Mouse (Mus musculus) hindbrain, embryonic 11.5 days (tissue): ENCODE data around the gene Cyp2j12. TPM values are rescaled to one million over a fixed set of nuclear protein-coding genes. Genes with fewer than 3 reads are reported as not detected.
"Not testable (repeated sequence)": the region's sequence is repeated elsewhere in the genome, so short reads cannot be mapped to it uniquely, and the experiment has no call there.

Experiments
- ATAC-seq: fragments of 200-750 bp; cut with Nextera tagmentation; 2 replicates; pipeline ENCODE4 v1.8.0; 2017; ENCODE audit warnings: mild to moderate bottlenecking, moderate TSS enrichment, moderate library complexity; ENCODE audit not compliant: low FRiP score
- DNase-seq: peaks from one replicate; pipeline ENCODE4 v3.0.0-alpha.2; 2015; ENCODE audit warnings: low spot score
- H3K27ac ChIP-seq: fragments of 300-500 bp; sonication (generic); 2 replicates; pipeline ENCODE4 v1.5.1; 2014; ENCODE audit warnings: mild to moderate bottlenecking, low read depth, low read length
- H3K27me3 ChIP-seq: fragments of 300-500 bp; sonication (generic); 2 replicates; pipeline ENCODE4 v1.6.1; 2014; ENCODE audit warnings: mild to moderate bottlenecking, low read length, moderate library complexity, mixed read lengths; ENCODE audit not compliant: control insufficient read depth, insufficient read depth
- H3K36me3 ChIP-seq: fragments of 300-500 bp; sonication (generic); 2 replicates; pipeline ENCODE4 v1.6.1; 2014; ENCODE audit warnings: mild to moderate bottlenecking, low read length, moderate library complexity, mixed read lengths; ENCODE audit not compliant: control insufficient read depth, insufficient read depth
- H3K4me1 ChIP-seq: fragments of 300-500 bp; sonication (generic); replicated peaks from 2 replicates; pipeline ENCODE4 v1.6.1; 2014; ENCODE audit warnings: low read length, mixed read lengths; ENCODE audit not compliant: control insufficient read depth, insufficient read depth
- H3K4me2 ChIP-seq: fragments of 300-500 bp; sonication (generic); replicated peaks from 2 replicates; pipeline ENCODE4 v1.6.1; 2014; ENCODE audit warnings: mild to moderate bottlenecking, low read depth, low read length
- H3K4me3 ChIP-seq: fragments of 300-500 bp; sonication (generic); 2 replicates; pipeline ENCODE4 v1.5.1; 2014; ENCODE audit warnings: low read depth, low read length
- H3K9ac ChIP-seq: fragments of 300-500 bp; sonication (generic); 2 replicates; pipeline ENCODE4 v1.6.1; 2014; ENCODE audit warnings: low read depth, low read length
- H3K9me3 ChIP-seq: fragments of 300-500 bp; sonication (generic); 2 replicates; pipeline ENCODE4 v1.6.1; 2016; ENCODE audit warnings: low read length; ENCODE audit not compliant: control insufficient read depth
- WGBS: fragments of 180-500 bp; shearing (Covaris S2); extraction: QIAGEN DNeasy Blood & Tissue Kit; methylation state at CpG from one replicate; pipeline ENCODE4 v1.1.7; 2014; 5-methylcytosine and 5-hydroxymethylcytosine counted together
- polyA plus RNA-seq: library from polyadenylated mRNA; unstranded; fragments of >200 nt; fragmentation: Nextera tagmentation; extraction: Ambion mirVana; gene quantifications from 2 replicates; pipeline ENCODE4 v1.2.1, GENCODE M21; 2014

Gene Cyp2j12
- not detected in 2 replicates for polyA plus RNA-seq

DNA sequence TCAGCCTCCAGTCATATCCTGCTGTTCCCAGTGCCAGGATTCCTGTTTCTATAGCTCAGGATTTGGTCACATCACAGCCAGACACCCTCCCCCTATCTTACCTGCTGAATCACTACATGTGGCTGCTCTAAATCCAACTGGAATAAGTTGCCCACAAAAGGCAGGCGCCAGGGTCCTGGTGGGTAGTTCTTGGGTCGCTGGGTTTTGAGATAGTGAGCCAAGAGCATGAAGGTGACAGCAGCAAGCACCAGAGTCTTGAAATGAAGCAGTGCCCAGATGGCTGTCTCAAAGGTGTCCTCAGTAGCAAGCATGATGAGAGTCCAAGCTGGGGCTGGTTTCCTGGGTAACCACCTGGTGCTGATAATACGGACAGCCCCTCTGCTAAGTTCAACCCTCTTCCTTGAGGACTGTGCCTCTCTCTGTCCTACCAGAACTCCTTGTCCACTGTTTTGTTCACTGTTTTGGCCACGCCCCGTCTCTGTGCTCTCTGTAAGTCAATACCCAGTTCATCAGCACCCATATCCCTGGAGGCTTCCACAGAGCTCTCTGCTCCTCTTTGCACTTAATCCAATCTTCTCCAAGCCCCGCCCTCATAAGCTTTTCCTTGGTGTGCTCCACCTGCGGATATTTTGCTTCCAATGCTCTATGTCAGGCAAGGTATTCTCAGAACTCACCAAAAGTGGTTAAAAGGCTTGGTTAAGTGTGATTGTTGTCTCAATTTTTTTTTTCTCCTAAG, at the start of gene Cyp2j12:
Cyp2j12 (minus strand) TSS at position 421 of the 736 bp plus-strand sequence.
- no peak within 1 kb of the TSS for H3K27ac ChIP-seq
- 80% methylated on average over 7 of the region's 7 CpGs for WGBS
- H3K27me3 ChIP-seq: no peaks in the 10 kb centered on the region
- no peak within 1 kb of the TSS for H3K4me2 ChIP-seq
- no peak for ATAC-seq
- no peaks in the 10 kb centered on the region for H3K9me3 ChIP-seq
- no peak within 1 kb of the TSS for H3K4me3 ChIP-seq
- H3K9ac ChIP-seq: no peak within 1 kb of the TSS
- no peaks in the 10 kb centered on the region for H3K4me1 ChIP-seq
- no peaks in the 10 kb centered on the region for H3K36me3 ChIP-seq
- no peak for DNase-seq

DNA sequence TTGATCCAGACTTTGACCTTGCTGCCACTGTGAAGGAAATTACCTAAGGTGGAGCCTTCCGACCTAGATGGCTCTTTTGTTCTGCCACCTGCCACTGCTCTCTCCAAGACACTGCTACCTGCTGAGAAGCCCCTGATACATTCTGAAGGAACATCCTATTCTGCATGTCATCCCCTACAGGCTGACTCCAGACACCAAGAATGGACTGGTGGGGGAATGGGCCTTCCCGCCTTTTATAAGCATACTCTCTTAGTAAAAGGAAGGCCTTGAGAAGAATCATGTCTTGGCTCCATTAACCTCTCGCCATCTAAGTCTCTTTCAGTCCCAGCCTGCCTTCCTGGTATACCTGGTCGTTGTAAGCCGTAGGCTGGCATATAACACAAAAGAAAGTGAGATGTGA, 48.4 kb upstream of the Cyp2j12 start:
- not testable (repeated sequence) for H3K4me2 ChIP-seq, H3K27ac ChIP-seq, DNase-seq, H3K4me3 ChIP-seq, ATAC-seq, H3K36me3 ChIP-seq, H3K9me3 ChIP-seq, H3K4me1 ChIP-seq, H3K27me3 ChIP-seq, H3K9ac ChIP-seq
- WGBS: 90% methylated on average over 5 of the region's 5 CpGs

DNA sequence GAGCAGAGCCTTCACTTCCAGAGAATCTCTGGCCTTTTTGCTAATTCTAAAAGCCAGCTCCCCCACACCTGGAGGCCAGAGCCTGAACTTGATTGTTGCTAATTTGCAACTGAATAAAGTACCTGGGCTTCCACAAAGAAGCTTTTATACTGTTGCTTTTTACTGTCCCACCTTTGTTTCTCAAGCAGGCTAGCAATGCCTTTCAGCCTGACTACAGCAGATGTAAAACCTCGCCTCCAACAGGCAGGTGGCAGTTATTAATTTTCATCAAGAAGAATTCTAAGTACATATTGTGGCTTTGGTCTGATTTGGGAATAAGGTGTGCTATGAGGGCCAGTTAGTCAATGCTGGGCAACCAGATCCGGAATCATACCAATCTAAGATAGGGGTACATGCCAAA, 47.7 kb upstream of the Cyp2j12 start:
- H3K36me3 ChIP-seq, ATAC-seq, H3K4me2 ChIP-seq, DNase-seq, H3K4me3 ChIP-seq, H3K4me1 ChIP-seq, H3K9ac ChIP-seq, H3K27ac ChIP-seq, H3K27me3 ChIP-seq, H3K9me3 ChIP-seq: not testable (repeated sequence)
- WGBS: 90% methylated on average over 2 of the region's 2 CpGs

DNA sequence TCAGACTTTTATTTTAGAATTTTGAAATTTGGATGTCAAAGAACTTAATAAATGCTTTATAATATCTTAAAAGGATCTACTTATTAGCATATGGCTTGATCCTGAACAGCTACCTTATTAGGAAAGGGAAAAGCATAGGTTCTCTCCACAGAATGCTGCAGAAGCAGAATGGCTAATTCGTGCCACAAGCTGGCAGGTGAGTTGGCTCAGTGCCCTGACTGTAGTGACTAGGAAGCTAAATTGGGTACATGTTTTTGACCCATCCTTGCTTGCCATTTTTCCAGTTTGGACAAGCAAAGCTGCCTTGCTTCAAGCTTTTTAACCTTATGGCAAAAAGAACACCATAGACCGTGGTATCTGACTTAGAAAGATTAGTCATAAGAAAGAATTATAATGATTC, 47.2 kb upstream of the Cyp2j12 start:
- 94% methylated on average over 2 of the region's 2 CpGs for WGBS
- not testable (repeated sequence) for H3K4me2 ChIP-seq, H3K9ac ChIP-seq, DNase-seq, H3K9me3 ChIP-seq, H3K4me1 ChIP-seq, H3K36me3 ChIP-seq, H3K27me3 ChIP-seq, H3K27ac ChIP-seq, ATAC-seq, H3K4me3 ChIP-seq

DNA sequence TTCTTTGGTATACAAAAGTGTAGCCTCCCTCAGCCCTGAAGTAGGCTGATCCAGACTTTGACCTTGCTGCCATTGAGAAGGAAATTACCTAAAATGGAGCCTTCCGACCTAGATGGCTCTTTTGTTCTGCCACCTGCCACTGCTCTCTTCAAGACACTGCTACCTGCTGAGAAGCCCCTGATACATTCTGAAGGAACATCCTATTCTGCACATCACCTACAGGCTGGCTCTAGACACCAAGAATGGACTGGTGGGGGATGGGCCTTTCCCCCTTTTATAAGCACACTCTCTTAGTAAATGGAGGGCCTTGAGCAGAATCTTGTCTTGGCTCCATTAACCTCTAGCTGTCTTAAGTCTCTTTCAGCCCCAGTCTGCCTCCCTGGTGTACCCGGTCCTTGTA, 43.8 kb upstream of the Cyp2j12 start:
- H3K4me3 ChIP-seq, H3K9ac ChIP-seq, H3K27ac ChIP-seq, H3K36me3 ChIP-seq, H3K27me3 ChIP-seq, H3K4me1 ChIP-seq, H3K9me3 ChIP-seq, ATAC-seq, H3K4me2 ChIP-seq, DNase-seq: not testable (repeated sequence)
- 78% methylated on average over 2 of the region's 2 CpGs for WGBS

DNA sequence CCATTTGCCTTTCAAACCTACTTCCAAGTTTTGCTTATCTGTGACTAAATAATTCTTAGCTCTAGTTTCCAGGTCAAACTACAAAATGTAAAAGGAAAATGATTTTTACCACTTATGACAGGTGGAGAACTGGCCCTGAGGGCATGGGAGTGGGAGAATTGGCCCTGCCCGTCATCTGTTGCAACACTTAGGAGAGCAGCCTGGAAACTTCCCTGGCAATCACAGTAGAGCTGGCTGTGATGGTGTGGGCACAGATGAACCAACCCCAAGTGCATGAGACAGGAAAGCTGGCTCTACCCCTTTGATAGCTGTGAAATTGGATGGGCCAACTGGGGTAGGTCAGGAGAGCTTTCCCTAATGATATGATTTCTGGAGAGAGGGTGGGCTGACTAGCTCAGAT, 21.9 kb upstream of the Cyp2j12 start:
- H3K27ac ChIP-seq: no peak overlapping the region
- no peaks in the 10 kb centered on the region for H3K27me3 ChIP-seq
- no peaks in the 10 kb centered on the region for H3K4me1 ChIP-seq
- ATAC-seq (no peak), DNase-seq (no peak)
- no peaks in the 10 kb centered on the region for H3K9me3 ChIP-seq
- no peak overlapping the region for H3K4me3 ChIP-seq
- no peak overlapping the region for H3K9ac ChIP-seq
- 90% methylated on average over 1 of the region's 1 CpGs for WGBS
- no peaks in the 10 kb centered on the region for H3K36me3 ChIP-seq
- no peak overlapping the region for H3K4me2 ChIP-seq

DNA sequence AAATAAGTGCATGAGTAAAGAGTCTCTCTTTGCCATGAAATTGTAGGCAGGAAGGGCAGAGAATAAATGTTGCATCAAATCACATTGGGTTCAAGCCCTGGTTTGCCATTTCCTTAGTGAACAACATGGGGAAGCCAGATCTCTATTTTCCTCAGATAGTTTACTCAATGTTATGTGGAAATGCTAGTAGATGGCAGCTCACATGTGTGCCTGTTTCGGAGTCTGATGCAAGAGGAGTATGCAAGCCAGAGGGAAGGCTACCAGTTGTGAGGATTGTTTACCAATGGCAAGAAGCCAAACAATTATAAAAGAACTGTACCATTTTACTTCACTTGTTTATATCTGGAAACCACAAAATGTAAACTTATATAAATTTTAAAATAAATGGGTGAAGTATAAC, 20.6 kb upstream of the Cyp2j12 start:
- Histone ChIP-seq H3K9me3 (no peaks in the 10 kb centered on the region), H3K4me2 (no peak overlapping the region), H3K36me3 (no peaks in the 10 kb centered on the region), H3K27ac (no peak overlapping the region), H3K27me3 (no peaks in the 10 kb centered on the region), H3K9ac (no peak overlapping the region), H3K4me1 (no peaks in the 10 kb centered on the region), H3K4me3 (no peak overlapping the region)
- no peak for DNase-seq
- ATAC-seq: no peak
- WGBS: 72% methylated on average over 1 of the region's 1 CpGs

DNA sequence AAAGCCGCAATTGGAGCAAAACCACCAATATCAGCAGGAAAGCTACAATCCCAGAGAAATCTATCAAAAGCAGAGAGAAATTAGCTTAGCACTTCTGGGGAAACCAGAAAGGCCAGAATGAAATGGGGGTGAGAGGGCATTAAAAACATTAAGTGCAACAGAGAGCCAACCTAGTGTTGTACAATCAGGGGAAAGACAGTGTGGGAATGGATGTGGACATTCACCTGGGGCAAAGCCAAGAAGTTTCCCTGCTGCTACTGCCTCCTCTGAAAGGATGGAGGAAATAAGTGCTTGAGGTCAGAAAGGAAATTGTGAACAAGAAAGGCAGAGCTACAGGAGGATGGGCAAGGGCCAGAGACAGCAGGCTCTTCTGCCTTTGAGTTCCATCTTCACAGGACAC, 1.7 kb downstream of the Cyp2j12 start:
- Histone ChIP-seq H3K27me3 (no peaks in the 10 kb centered on the region), H3K4me3 (no peak overlapping the region), H3K4me2 (no peak overlapping the region), H3K4me1 (no peaks in the 10 kb centered on the region), H3K9me3 (no peaks in the 10 kb centered on the region), H3K9ac (no peak overlapping the region), H3K27ac (no peak overlapping the region), H3K36me3 (no peaks in the 10 kb centered on the region)
- ATAC-seq: no peak
- WGBS: 100% methylated on average over 1 of the region's 1 CpGs
- no peak for DNase-seq

DNA sequence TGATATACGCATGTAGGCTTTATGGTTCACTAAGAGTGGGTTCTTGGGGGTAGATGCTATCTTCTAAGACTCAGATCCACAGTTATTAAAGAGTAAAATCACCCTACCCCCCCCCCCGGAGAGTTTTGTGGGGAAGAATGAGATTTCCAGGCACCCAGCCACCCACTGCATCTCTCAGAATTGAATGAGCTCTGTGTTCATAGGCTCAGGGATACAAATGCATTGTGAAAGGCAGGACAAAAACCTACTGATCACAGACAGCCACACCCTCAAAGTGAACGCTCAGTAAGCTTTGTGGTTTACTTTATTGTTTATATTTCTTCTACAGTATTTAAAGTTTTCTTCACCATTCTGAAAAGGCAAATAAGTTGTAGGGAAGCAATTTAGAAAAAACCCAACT, 6.7 kb downstream of the Cyp2j12 start:
- H3K4me2 ChIP-seq: no peak overlapping the region
- H3K9me3 ChIP-seq: no peaks in the 10 kb centered on the region
- H3K27ac ChIP-seq: no peak overlapping the region
- H3K27me3 ChIP-seq: no peaks in the 10 kb centered on the region
- DNase-seq (no peak), ATAC-seq (no peak)
- H3K4me1 ChIP-seq: no peaks in the 10 kb centered on the region
- H3K36me3 ChIP-seq: no peaks in the 10 kb centered on the region
- 81% methylated on average over 3 of the region's 3 CpGs for WGBS
- no peak overlapping the region for H3K4me3 ChIP-seq
- H3K9ac ChIP-seq: no peak overlapping the region
